Mouse (Mus musculus) urinary bladder, adult 18-20 months (tissue): ENCODE measurements around the gene Flot2.

Experiments used
- DNase-seq, 2 experiments: peaks; one replicate each; pipeline ENCODE4 v3.0.0; 2022; ENCODE audit warnings: low spot score in 2 of 2, mixed read lengths in 2 of 2

Flot2 gene

GRCm38 (mm10) chr11:78100746-78101145 lies 63.0 kb downstream of the Flot2 start:
- DNase-seq: no peak

- no peak for DNase-seq
Measured at GRCm38 (mm10) chr11:78102142-78102541, 64.4 kb downstream of the Flot2 start.

- DNase-seq: no peak
Measured at GRCm38 (mm10) chr11:78102958-78103747, 65.4 kb downstream of the Flot2 start.

- DNase-seq: no peak
Measured at GRCm38 (mm10) chr11:78104501-78104900, 66.8 kb downstream of the Flot2 start.
